Mouse (Mus musculus) midbrain, embryonic 15.5 days (tissue): ENCODE data around the gene Trappc4. TPM values are rescaled to one million over a fixed set of nuclear protein-coding genes. Genes with fewer than 3 reads are reported as not detected.
"Not testable (repeated sequence)": the region's sequence is repeated elsewhere in the genome, so short reads cannot be mapped to it uniquely, and the experiment has no call there.

Experiments used
- ATAC-seq: fragments of 200-750 bp; cut with Nextera tagmentation; replicated peaks from 2 replicates; pipeline ENCODE4 v1.8.0; 2017; ENCODE audit warnings: moderate TSS enrichment
- H3K27ac ChIP-seq: fragments of 300-500 bp; sonication (generic); 2 replicates; pipeline ENCODE4 v1.5.1; 2015; ENCODE audit warnings: mild to moderate bottlenecking, inconsistent platforms
- H3K27me3 ChIP-seq: fragments of 300-500 bp; sonication (generic); replicated peaks from 2 replicates; pipeline ENCODE4 v1.6.1; 2015; ENCODE audit warnings: inconsistent platforms
- H3K36me3 ChIP-seq: fragments of 300-500 bp; sonication (generic); replicated peaks from 2 replicates; pipeline ENCODE4 v1.6.1; 2015; ENCODE audit warnings: inconsistent platforms
- H3K4me1 ChIP-seq: fragments of 300-500 bp; sonication (generic); 2 replicates; pipeline ENCODE4 v1.6.1; 2015; ENCODE audit warnings: inconsistent platforms
- H3K4me2 ChIP-seq: fragments of 300-500 bp; sonication (generic); 2 replicates; pipeline ENCODE4 v1.6.1; 2015; ENCODE audit warnings: inconsistent platforms, mild to moderate bottlenecking, moderate library complexity
- H3K4me3 ChIP-seq: fragments of 300-500 bp; sonication (generic); 2 replicates; pipeline ENCODE4 v1.5.1; 2015; ENCODE audit warnings: mild to moderate bottlenecking, inconsistent platforms
- H3K9ac ChIP-seq: fragments of 300-500 bp; sonication (generic); 2 replicates; pipeline ENCODE4 v1.6.1; 2015; ENCODE audit warnings: mild to moderate bottlenecking, inconsistent platforms
- H3K9me3 ChIP-seq: fragments of 300-500 bp; sonication (generic); 2 replicates; pipeline ENCODE4 v1.6.1; 2016; ENCODE audit warnings: inconsistent platforms
- WGBS: fragments of 180-500 bp; shearing (Covaris S2); methylation state at CpG from one replicate; pipeline ENCODE4 v1.1.7; 2015; ENCODE audit warnings: mixed read lengths; 5-methylcytosine and 5-hydroxymethylcytosine counted together
- polyA plus RNA-seq: library from polyadenylated mRNA; unstranded; fragments of >200 nt; fragmentation: Nextera tagmentation; extraction: Ambion mirVana; gene quantifications from 2 replicates; pipeline ENCODE4 v1.2.1, GENCODE M21; 2015

Trappc4 gene
- polyA plus RNA-seq, 1 experiment from 2014 or later: 317 TPM

- peak within 1 kb of the TSS; percentile 67 for H3K4me3 ChIP-seq
- H3K4me2 ChIP-seq: peak within 1 kb of the TSS; percentile 89
- H3K27ac ChIP-seq: peak within 1 kb of the TSS; percentile 83
- WGBS: 75% methylated on average over 14 of the region's 14 CpGs
- H3K27me3 ChIP-seq: no peaks in the 10 kb centered on the region
- H3K9me3 ChIP-seq: no peaks in the 10 kb centered on the region
- H3K36me3 ChIP-seq: 0 out of 2 replicates have a peak, but pooled peaks cover 10% of the 10 kb centered on the region
- H3K4me1 ChIP-seq: peaks cover 17% of the 10 kb centered on the region
- ATAC-seq: no peak
- peak within 1 kb of the TSS; percentile 71 for H3K9ac ChIP-seq
Measured at GRCm38 (mm10) chr9:44418519-44419385, 11.4 kb upstream of the Trappc4 start, which contains the start of gene Ccdc84. TSS of gene Ccdc84 (minus strand) at chr9:44418569.

- H3K27ac ChIP-seq: peak overlapping the region; percentile 83
- H3K4me3 ChIP-seq: peak overlapping the region; percentile 67
- under 1% methylated on average over 35 of the region's 38 CpGs for WGBS
Measured at GRCm38 (mm10) chr9:44417892-44418363, 10.5 kb upstream of the Trappc4 start.

GRCm38 (mm10) chr9:44417156-44417891 is 9.9 kb upstream of the Trappc4 start:
- Histone ChIP-seq H3K9me3 (no peaks in the 10 kb centered on the region), H3K4me1 (peaks cover 17% of the 10 kb centered on the region), H3K36me3 (peaks cover 22% of the 10 kb centered on the region; the same call in 1 of the 2 replicates), H3K27ac (peak overlapping the region; percentile 83), H3K4me3 (peak overlapping the region; percentile 67), H3K9ac (peak overlapping the region; percentile 71), H3K4me2 (peak overlapping the region; percentile 89), H3K27me3 (no peaks in the 10 kb centered on the region)
- peak; percentile 68 for ATAC-seq
- 9% methylated on average over 26 of the region's 26 CpGs for WGBS

More at GRCm38 (mm10) chr9:44417892-44418363, 10.5 kb upstream of the Trappc4 start:
- peak; percentile 90 for ATAC-seq
- Histone ChIP-seq H3K4me2 (peak overlapping the region; percentile 89), H3K27me3 (no peaks in the 10 kb centered on the region), H3K9ac (peak overlapping the region; percentile 71), H3K9me3 (no peaks in the 10 kb centered on the region), H3K4me1 (peaks cover 17% of the 10 kb centered on the region), H3K36me3 (peaks cover 16% of the 10 kb centered on the region; the same call in 1 of the 2 replicates)

- 93% methylated on average over 2 of the region's 2 CpGs for WGBS
- Histone ChIP-seq H3K36me3 (peaks cover 53% of the 10 kb centered on the region), H3K4me1 (peaks cover 22% of the 10 kb centered on the region), H3K27me3 (no peaks in the 10 kb centered on the region), H3K27ac (no peak overlapping the region), H3K9ac (no peak overlapping the region), H3K4me3 (no peak overlapping the region), H3K9me3 (no peaks in the 10 kb centered on the region), H3K4me2 (no peak overlapping the region)
- ATAC-seq: no peak
Measured at GRCm38 (mm10) chr9:44412781-44413180, 5.4 kb upstream of the Trappc4 start.

- 86% methylated on average over 4 of the region's 4 CpGs for WGBS
- Histone ChIP-seq H3K9me3 (no peaks in the 10 kb centered on the region), H3K27ac (no peak overlapping the region), H3K4me2 (no peak overlapping the region), H3K36me3 (peaks cover 53% of the 10 kb centered on the region), H3K4me3 (no peak overlapping the region), H3K27me3 (no peaks in the 10 kb centered on the region), H3K9ac (no peak overlapping the region), H3K4me1 (peaks cover 20% of the 10 kb centered on the region)
- ATAC-seq: no peak
Measured at GRCm38 (mm10) chr9:44412306-44412705, 4.9 kb upstream of the Trappc4 start.

GRCm38 (mm10) chr9:44411601-44412130 is 4.3 kb upstream of the Trappc4 start:
- 85% methylated on average over 1 of the region's 1 CpGs for WGBS
- no peak for ATAC-seq
- Histone ChIP-seq H3K36me3 (peaks cover 53% of the 10 kb centered on the region), H3K9ac (no peak overlapping the region), H3K4me1 (peaks cover 15% of the 10 kb centered on the region), H3K4me2 (no peak overlapping the region), H3K4me3 (no peak overlapping the region), H3K27ac (no peak overlapping the region), H3K9me3 (no peaks in the 10 kb centered on the region), H3K27me3 (no peaks in the 10 kb centered on the region)

GRCm38 (mm10) chr9:44410647-44411336 is 3.4 kb upstream of the Trappc4 start:
- ATAC-seq: no peak
- peaks cover 17% of the 10 kb centered on the region for H3K4me1 ChIP-seq
- 88% methylated on average over 2 of the region's 2 CpGs for WGBS
- no peak overlapping the region for H3K9ac ChIP-seq
- H3K9me3 ChIP-seq: no peaks in the 10 kb centered on the region
- H3K27me3 ChIP-seq: no peaks in the 10 kb centered on the region
- H3K36me3 ChIP-seq: peaks cover 53% of the 10 kb centered on the region
- H3K4me2 ChIP-seq: no peak overlapping the region
- no peak overlapping the region for H3K27ac ChIP-seq
- H3K4me3 ChIP-seq: no peak overlapping the region

DNA sequence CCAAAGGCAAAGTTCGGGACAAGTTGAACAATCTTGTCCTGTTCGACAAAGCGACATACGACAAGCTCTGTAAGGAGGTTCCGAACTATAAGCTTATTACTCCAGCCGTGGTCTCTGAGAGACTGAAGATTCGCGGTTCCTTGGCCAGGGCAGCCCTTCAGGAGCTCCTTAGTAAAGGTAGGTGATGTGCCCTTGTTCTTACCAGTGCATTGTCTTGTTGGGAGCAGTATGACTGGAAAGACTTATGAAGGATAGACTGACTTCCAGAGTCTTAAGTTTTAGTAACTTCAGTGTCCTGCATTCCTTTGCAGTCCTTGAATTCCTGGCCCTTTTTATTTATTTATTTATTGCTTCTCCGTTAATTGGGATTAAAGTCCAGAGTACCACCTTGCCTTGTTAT is 1.3 kb upstream of the Trappc4 start:
- H3K4me1 ChIP-seq: peaks cover 28% of the 10 kb centered on the region
- H3K9me3 ChIP-seq, H3K27me3 ChIP-seq, ATAC-seq, H3K9ac ChIP-seq, H3K27ac ChIP-seq: not testable (repeated sequence)
- H3K4me2 ChIP-seq: peak overlapping the region; percentile 67
- WGBS: 87% methylated on average over 9 of the region's 9 CpGs
- H3K36me3 ChIP-seq: peaks cover 54% of the 10 kb centered on the region
- H3K4me3 ChIP-seq: peak overlapping the region; percentile 81

- Histone ChIP-seq H3K27me3 (no peaks in the 10 kb centered on the region), H3K4me2 (peak overlapping the region; percentile 67), H3K4me3 (peak overlapping the region; percentile 81), H3K27ac (peak overlapping the region; percentile 97), H3K36me3 (peaks cover 51% of the 10 kb centered on the region), H3K9me3 (no peaks in the 10 kb centered on the region), H3K9ac (peak overlapping the region; percentile 83), H3K4me1 (peaks cover 28% of the 10 kb centered on the region)
- no peak for ATAC-seq
- 0% methylated on average over 24 of the region's 24 CpGs for WGBS
Measured at GRCm38 (mm10) chr9:44407752-44408097, 325 bp upstream of the Trappc4 start.

GRCm38 (mm10) chr9:44405011-44405410 is 2.4 kb downstream of the Trappc4 start:
- peaks cover 48% of the 10 kb centered on the region for H3K36me3 ChIP-seq
- no peak overlapping the region for H3K4me3 ChIP-seq
- H3K27me3 ChIP-seq: no peaks in the 10 kb centered on the region
- H3K4me1 ChIP-seq: peaks cover 28% of the 10 kb centered on the region
- no peaks in the 10 kb centered on the region for H3K9me3 ChIP-seq
- H3K27ac ChIP-seq: no peak overlapping the region
- no peak for ATAC-seq
- H3K4me2 ChIP-seq: no peak overlapping the region; the same call in 1 of the 2 replicates
- no peak overlapping the region for H3K9ac ChIP-seq
- 91% methylated on average over 3 of the region's 3 CpGs for WGBS

DNA sequence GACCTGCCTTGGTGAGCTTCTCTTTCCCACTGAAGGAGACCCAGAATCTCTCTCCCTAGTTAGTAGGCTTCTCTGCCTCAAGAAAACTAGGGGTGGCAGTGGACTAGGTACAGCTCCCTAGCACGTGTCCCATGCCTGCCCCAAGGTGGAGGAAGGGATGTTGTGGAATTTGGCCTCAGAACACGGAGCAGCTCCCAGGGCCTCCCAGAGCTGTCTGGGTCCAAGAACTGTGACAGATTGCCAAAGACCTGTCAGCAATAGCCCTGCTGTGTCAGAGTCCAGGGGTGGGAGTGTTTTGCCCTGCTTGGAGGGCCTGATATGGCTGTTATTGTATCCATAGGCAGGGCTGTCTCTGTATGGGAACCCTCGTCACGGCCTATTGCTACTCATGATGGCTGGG is 6.3 kb downstream of the Trappc4 start:
- no peak overlapping the region for H3K9ac ChIP-seq
- WGBS: 88% methylated on average over 4 of the region's 4 CpGs
- H3K9me3 ChIP-seq: no peaks in the 10 kb centered on the region
- H3K27ac ChIP-seq: no peak overlapping the region
- ATAC-seq: no peak
- H3K4me1 ChIP-seq: peaks cover 40% of the 10 kb centered on the region
- H3K4me2 ChIP-seq: no peak overlapping the region
- peaks cover 45% of the 10 kb centered on the region for H3K36me3 ChIP-seq
- no peaks in the 10 kb centered on the region for H3K27me3 ChIP-seq
- no peak overlapping the region for H3K4me3 ChIP-seq

DNA sequence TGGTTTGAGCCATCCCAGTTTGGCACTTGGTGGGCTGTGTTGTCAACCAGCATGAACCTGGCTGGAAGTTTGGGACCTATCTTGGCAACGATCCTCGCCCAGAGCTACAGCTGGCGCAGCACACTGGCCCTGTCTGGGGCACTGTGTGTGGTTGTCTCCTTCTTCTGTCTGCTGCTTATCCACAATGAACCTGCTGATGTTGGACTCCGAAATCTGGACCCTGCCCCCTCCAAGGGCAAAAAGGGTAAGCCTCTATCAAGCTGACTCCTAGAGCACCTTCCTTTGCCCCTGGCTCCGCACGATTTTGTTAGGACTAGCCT is 7.6 kb downstream of the Trappc4 start:
- H3K27me3 ChIP-seq: no peaks in the 10 kb centered on the region
- no peak overlapping the region for H3K4me3 ChIP-seq
- H3K36me3 ChIP-seq: peaks cover 45% of the 10 kb centered on the region
- H3K9ac ChIP-seq: no peak overlapping the region
- H3K4me1 ChIP-seq: peaks cover 31% of the 10 kb centered on the region
- no peak overlapping the region for H3K27ac ChIP-seq
- H3K9me3 ChIP-seq: no peaks in the 10 kb centered on the region
- ATAC-seq: no peak
- H3K4me2 ChIP-seq: no peak overlapping the region
- WGBS: 93% methylated on average over 6 of the region's 6 CpGs
